Mouse (Mus musculus) midbrain, embryonic 15.5 days (tissue): Measurements from ENCODE around the gene Fam71f1. TPM values are rescaled to one million over a fixed set of nuclear protein-coding genes. Genes with fewer than 3 reads are reported as not detected.

Source experiments
- ATAC-seq: fragments of 200-750 bp; cut with Nextera tagmentation; replicated peaks from 2 replicates; pipeline ENCODE4 v1.8.0; 2017; ENCODE audit warnings: moderate TSS enrichment
- H3K27ac ChIP-seq: fragments of 300-500 bp; sonication (generic); 2 replicates; pipeline ENCODE4 v1.5.1; 2015; ENCODE audit warnings: mild to moderate bottlenecking, inconsistent platforms
- H3K27me3 ChIP-seq: fragments of 300-500 bp; sonication (generic); replicated peaks from 2 replicates; pipeline ENCODE4 v1.6.1; 2015; ENCODE audit warnings: inconsistent platforms
- H3K36me3 ChIP-seq: fragments of 300-500 bp; sonication (generic); replicated peaks from 2 replicates; pipeline ENCODE4 v1.6.1; 2015; ENCODE audit warnings: inconsistent platforms
- H3K4me1 ChIP-seq: fragments of 300-500 bp; sonication (generic); 2 replicates; pipeline ENCODE4 v1.6.1; 2015; ENCODE audit warnings: inconsistent platforms
- H3K4me2 ChIP-seq: fragments of 300-500 bp; sonication (generic); 2 replicates; pipeline ENCODE4 v1.6.1; 2015; ENCODE audit warnings: inconsistent platforms, mild to moderate bottlenecking, moderate library complexity
- H3K4me3 ChIP-seq: fragments of 300-500 bp; sonication (generic); 2 replicates; pipeline ENCODE4 v1.5.1; 2015; ENCODE audit warnings: mild to moderate bottlenecking, inconsistent platforms
- H3K9ac ChIP-seq: fragments of 300-500 bp; sonication (generic); 2 replicates; pipeline ENCODE4 v1.6.1; 2015; ENCODE audit warnings: mild to moderate bottlenecking, inconsistent platforms
- H3K9me3 ChIP-seq: fragments of 300-500 bp; sonication (generic); 2 replicates; pipeline ENCODE4 v1.6.1; 2016; ENCODE audit warnings: inconsistent platforms
- WGBS: fragments of 180-500 bp; shearing (Covaris S2); methylation state at CpG from one replicate; pipeline ENCODE4 v1.1.7; 2015; ENCODE audit warnings: mixed read lengths; 5-methylcytosine and 5-hydroxymethylcytosine counted together
- polyA plus RNA-seq: library from polyadenylated mRNA; unstranded; fragments of >200 nt; fragmentation: Nextera tagmentation; extraction: Ambion mirVana; gene quantifications from 2 replicates; pipeline ENCODE4 v1.2.1, GENCODE M21; 2015

Gene Fam71f1
- polyA plus RNA-seq, 1 experiment from 2014 or later = not detected

DNA sequence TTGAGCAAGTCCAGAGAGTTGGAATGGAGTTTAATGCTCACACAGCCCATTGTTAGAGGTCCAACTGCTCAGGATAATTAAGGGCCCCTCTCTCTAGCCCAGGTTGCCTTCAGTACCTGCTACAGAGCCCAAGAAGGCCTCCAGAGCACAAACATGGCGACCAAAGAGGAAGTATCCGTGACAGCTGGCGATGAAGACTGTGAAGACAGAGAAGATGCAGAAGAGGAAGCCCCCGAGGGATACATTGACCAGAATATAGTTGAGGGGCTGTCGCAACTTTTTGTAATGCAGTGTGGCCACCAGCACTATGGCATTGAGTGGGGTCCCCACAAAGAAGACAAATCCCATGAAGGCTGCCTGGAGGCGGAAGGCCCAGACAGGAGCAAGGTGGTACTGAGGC is 61.0 kb downstream of the Fam71f1 start:
- no peak for ATAC-seq
- Histone ChIP-seq H3K4me2 (no peak overlapping the region), H3K36me3 (peaks cover 9% of the 10 kb centered on the region), H3K27ac (no peak overlapping the region), H3K9me3 (no peaks in the 10 kb centered on the region), H3K4me1 (no peaks in the 10 kb centered on the region), H3K27me3 (no peaks in the 10 kb centered on the region), H3K9ac (no peak overlapping the region), H3K4me3 (no peak overlapping the region)
- WGBS = 94% methylated on average over 6 of the region's 6 CpGs

DNA sequence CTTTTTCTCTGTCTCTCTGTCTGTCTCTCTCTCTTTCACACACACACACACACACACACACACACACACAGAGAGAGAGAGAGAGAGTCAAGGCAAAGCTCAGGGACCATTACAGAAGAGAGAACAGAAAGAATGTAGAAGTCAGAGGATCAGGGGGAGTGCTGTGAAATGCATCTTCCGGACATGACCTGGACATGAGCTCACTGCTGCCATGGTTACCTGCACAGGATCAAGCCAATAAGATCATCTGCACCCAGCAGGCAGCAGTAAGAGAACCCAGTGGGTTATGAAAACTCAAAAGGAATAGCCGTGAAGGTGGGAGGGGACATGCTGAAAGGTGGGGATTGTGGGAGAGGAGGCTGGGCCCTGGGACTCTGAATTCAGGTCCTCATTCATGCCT is 63.5 kb downstream of the Fam71f1 start:
- no peak overlapping the region for H3K27ac ChIP-seq
- ATAC-seq = 0 out of 2 replicates have a peak, but pooled peaks have one; percentile 33
- no peaks in the 10 kb centered on the region for H3K27me3 ChIP-seq
- no peak overlapping the region for H3K4me2 ChIP-seq
- no peaks in the 10 kb centered on the region; the same call in 1 of the 2 replicates for H3K36me3 ChIP-seq
- H3K9ac ChIP-seq = no peak overlapping the region
- H3K4me1 ChIP-seq = no peaks in the 10 kb centered on the region
- H3K9me3 ChIP-seq = no peaks in the 10 kb centered on the region
- H3K4me3 ChIP-seq = no peak overlapping the region
- WGBS = 32% methylated on average over 2 of the region's 2 CpGs

Other genes starting within 250 kb of the Fam71f1 start
- 38.9 and 46.9 TPM in 2 replicates for gene Rbm28, start 154.1 kb upstream of the Fam71f1 start, polyA plus RNA-seq
- 9.8 and 10.7 TPM in 2 replicates for gene Prrt4, start 139.6 kb upstream of the Fam71f1 start, polyA plus RNA-seq
- 59.3 and 63.4 TPM in 2 replicates for gene Impdh1, start 102.8 kb upstream of the Fam71f1 start, polyA plus RNA-seq
- gene Hilpda, start 46.7 kb upstream of the Fam71f1 start, polyA plus RNA-seq = 35.8 and 36.2 TPM in 2 replicates
- gene Fam71f2, start 39.5 kb upstream of the Fam71f1 start, polyA plus RNA-seq = 0.40 and 0.86 TPM in 2 replicates
- 154 and 156 TPM in 2 replicates for gene Calu, start 28.9 kb downstream of the Fam71f1 start, polyA plus RNA-seq
- gene Opn1sw, start 69.3 kb downstream of the Fam71f1 start, polyA plus RNA-seq = 0.28 and 0.54 TPM in 2 replicates
- 36.9 and 40.5 TPM in 2 replicates for gene Ccdc136, start 77.2 kb downstream of the Fam71f1 start, polyA plus RNA-seq
- 3.3 and 3.4 TPM in 2 replicates for gene Flnc, start 114.1 kb downstream of the Fam71f1 start, polyA plus RNA-seq
- 342 and 365 TPM in 2 replicates for gene Atp6v1f, start 148.6 kb downstream of the Fam71f1 start, polyA plus RNA-seq
- gene Atp6v1fnb, start 152.3 kb downstream of the Fam71f1 start, polyA plus RNA-seq = 0.27 and 1.0 TPM in 2 replicates
- 18.9 and 20.9 TPM in 2 replicates for gene Kcp, start 188.8 kb downstream of the Fam71f1 start, polyA plus RNA-seq
- 2.0 and 2.1 TPM in 2 replicates for gene Irf5, start 207.5 kb downstream of the Fam71f1 start, polyA plus RNA-seq